Mouse (Mus musculus): Measurements from ENCODE around the gene Tnfsfm13.

Gene Tnfsfm13

GRCm38 (mm10) chr11:69680136-69680855 is 15.6 kb downstream of the Tnfsfm13 start:
- no peak for DNase-seq

- no peak for DNase-seq
Measured at GRCm38 (mm10) chr11:69679144-69679543, 16.8 kb downstream of the Tnfsfm13 start.

- DNase-seq: peak; percentile 98
Measured at GRCm38 (mm10) chr11:69672211-69672706, 23.6 kb downstream of the Tnfsfm13 start, which contains the start of gene Eif4a1. TSS of gene Eif4a1 (minus strand) at chr11:69672423.

GRCm38 (mm10) chr11:69671726-69672124 is 24.2 kb downstream of the Tnfsfm13 start:
- no peak for DNase-seq

- DNase-seq: peak; percentile 96
Measured at GRCm38 (mm10) chr11:69670786-69671725, 24.8 kb downstream of the Tnfsfm13 start.

- DNase-seq: no peak
Measured at GRCm38 (mm10) chr11:69666665-69667005, 29.3 kb downstream of the Tnfsfm13 start.

- no peak for DNase-seq
Measured at GRCm38 (mm10) chr11:69665961-69666664, 29.8 kb downstream of the Tnfsfm13 start, which contains the start of gene Cd68. TSS of gene Cd68 (minus strand) at chr11:69666153.

GRCm38 (mm10) chr11:69665457-69665960 is 30.4 kb downstream of the Tnfsfm13 start:
- no peak for DNase-seq

GRCm38 (mm10) chr11:69664841-69665240 is 31.1 kb downstream of the Tnfsfm13 start:
- no peak for DNase-seq

- no peak for DNase-seq
Measured at GRCm38 (mm10) chr11:69663795-69664194, 32.1 kb downstream of the Tnfsfm13 start.

GRCm38 (mm10) chr11:69662967-69663671 is 32.8 kb downstream of the Tnfsfm13 start:
- DNase-seq: no peak

- DNase-seq: peak; percentile 91
Measured at GRCm38 (mm10) chr11:69662213-69662966, 33.5 kb downstream of the Tnfsfm13 start, which contains the start of gene Mpdu1. TSS of gene Mpdu1 (minus strand) at chr11:69662642.

GRCm38 (mm10) chr11:69661221-69661881 is 34.5 kb downstream of the Tnfsfm13 start:
- DNase-seq: no peak

- no peak for DNase-seq
Measured at GRCm38 (mm10) chr11:69657462-69657881, 38.4 kb downstream of the Tnfsfm13 start.

- peak; percentile 43 for DNase-seq
Measured at GRCm38 (mm10) chr11:69656617-69657461, 39.1 kb downstream of the Tnfsfm13 start.

- no peak for DNase-seq
Measured at GRCm38 (mm10) chr11:69656065-69656455, 39.8 kb downstream of the Tnfsfm13 start.

- peak; percentile 76 for DNase-seq
Measured at GRCm38 (mm10) chr11:69655264-69656064, 40.4 kb downstream of the Tnfsfm13 start, which contains the start of gene Sox15. TSS of gene Sox15 (plus strand) at chr11:69655314.

GRCm38 (mm10) chr11:69654760-69655159 is 41.1 kb downstream of the Tnfsfm13 start:
- no peak for DNase-seq

- DNase-seq: no peak
Measured at GRCm38 (mm10) chr11:69653399-69653798, 42.5 kb downstream of the Tnfsfm13 start.

All from right cerebral cortex, postnatal 4 days (tissue).